ENCODE assay signal across 24 mouse cellular contexts in genomic region chr6:112325213-112325612, GRCm38 (mm10). TPM values are rescaled to one million over a fixed set of nuclear protein-coding genes. Genes with fewer than 3 reads are reported as not detected.
"Had no signal": no experiment of that assay in that cellular context is flagged by ENCODE, and none has a peak within 500 bp of the region (broad histone marks: within the 10 kb centered on the region; RNA-seq: fewer than 3 reads in every experiment).

No protein-coding gene starts in this region.

- H3K27me3 ChIP-seq: intestine, embryonic 15.5 days; liver, embryonic 12.5 days; liver, embryonic 15.5 days; lung, embryonic 15.5 days; megakaryocyte, embryonic 14.5 days; midbrain, embryonic 13.5 days; neural tube, embryonic 13.5 days had no signal

- H3K27ac ChIP-seq: intestine, embryonic 15.5 days; left cerebral cortex, adult 2 months; liver, embryonic 12.5 days; liver, embryonic 15.5 days; lung, embryonic 15.5 days; midbrain, embryonic 10.5 days; midbrain, embryonic 13.5 days; neural tube, embryonic 13.5 days; stomach, postnatal 0 days had no signal

- H3K4me2 ChIP-seq: intestine, embryonic 15.5 days; liver, embryonic 12.5 days; liver, embryonic 15.5 days; lung, embryonic 15.5 days; midbrain, embryonic 13.5 days; neural tube, embryonic 13.5 days had no signal

- H3K9me3 ChIP-seq: intestine, embryonic 15.5 days; liver, embryonic 12.5 days; liver, embryonic 15.5 days; lung, embryonic 15.5 days; midbrain, embryonic 10.5 days; midbrain, embryonic 13.5 days; neural tube, embryonic 13.5 days had no signal

- H3K4me1 ChIP-seq: intestine, embryonic 15.5 days; liver, embryonic 12.5 days; liver, embryonic 15.5 days; megakaryocyte, embryonic 14.5 days; midbrain, embryonic 13.5 days; neural tube, embryonic 13.5 days had no signal

- H3K9ac ChIP-seq: intestine, embryonic 15.5 days; liver, embryonic 12.5 days; liver, embryonic 15.5 days; lung, embryonic 15.5 days; midbrain, embryonic 13.5 days; neural tube, embryonic 13.5 days had no signal

- DNase-seq: layer of hippocampus, postnatal 36 days; lung, adult 18-20 months; lung, postnatal 10 days; lung, postnatal 36 days; retina, postnatal 1 day; right cerebral cortex, postnatal 25 days; spleen, adult 18-20 months; thymus, adult 2 months; thymus, postnatal 14 days; thymus, postnatal 4 days had no signal

- ATAC-seq: intestine, embryonic 15.5 days; liver, embryonic 12.5 days; midbrain, embryonic 13.5 days; midbrain, embryonic 16.5 days had no signal

- H3K36me3 ChIP-seq: intestine, embryonic 15.5 days; liver, embryonic 12.5 days; liver, embryonic 15.5 days; lung, embryonic 15.5 days; midbrain, embryonic 10.5 days; midbrain, embryonic 13.5 days; neural tube, embryonic 13.5 days had no signal

- H3K4me3 ChIP-seq: intestine, embryonic 15.5 days; left cerebral cortex, adult 2 months; liver, embryonic 12.5 days; liver, embryonic 15.5 days; lung, embryonic 15.5 days; megakaryocyte, embryonic 14.5 days; midbrain, embryonic 10.5 days; midbrain, embryonic 13.5 days; myocyte; neural tube, embryonic 13.5 days had no signal

RNA-seq across cellular contexts. Expression of gene Lmcd1, which starts 51.7 kb away (rescaled TPM):
- total RNA-seq: monocyte, adult 5-6 weeks; neutrophil, adult 5-6 weeks had no signal
